Mouse (Mus musculus) gastrocnemius, postnatal 4 days (tissue): ENCODE measurements around the gene Saal1. TPM values are rescaled to one million over a fixed set of nuclear protein-coding genes. Genes with fewer than 3 reads are reported as not detected.
"Not testable (repeated sequence)": the region's sequence is repeated elsewhere in the genome, so short reads cannot be mapped to it uniquely, and the experiment has no call there.

Source experiments
- DNase-seq, 2 experiments: peaks; one replicate each; pipeline ENCODE4 v3.0.0; 2021 to 2022; ENCODE audit warnings: low spot score in 2 of 2, mixed read lengths in 2 of 2
- long read RNA-seq, 2 experiments: library from polyadenylated mRNA; stranded (forward); transcript quantifications; one replicate each; pipeline ENCODE4 v2.0.0; 2021
- total RNA-seq, 2 experiments: library from RNA; stranded (reverse); gene quantifications; 2 replicates each; pipeline ENCODE4 v1.2.3; 2021

The Saal1 gene
- total RNA-seq = 10 to 100 TPM; 10.3 to 10.9 TPM
- long read RNA-seq, experiment 1, full-length matches to known transcripts = 17 of 23 reads
- long read RNA-seq, experiment 1, partial matches to known transcripts = 2 of 23 reads
- long read RNA-seq, experiment 1, other reads (novel, unspliced or antisense) = 4 of 23 reads
- long read RNA-seq, experiment 2, full-length matches to known transcripts = 19 of 20 reads
- long read RNA-seq, experiment 2, partial matches to known transcripts = 0 of 20 reads
- long read RNA-seq, experiment 2, other reads (novel, unspliced or antisense) = 1 of 20 reads

DNA sequence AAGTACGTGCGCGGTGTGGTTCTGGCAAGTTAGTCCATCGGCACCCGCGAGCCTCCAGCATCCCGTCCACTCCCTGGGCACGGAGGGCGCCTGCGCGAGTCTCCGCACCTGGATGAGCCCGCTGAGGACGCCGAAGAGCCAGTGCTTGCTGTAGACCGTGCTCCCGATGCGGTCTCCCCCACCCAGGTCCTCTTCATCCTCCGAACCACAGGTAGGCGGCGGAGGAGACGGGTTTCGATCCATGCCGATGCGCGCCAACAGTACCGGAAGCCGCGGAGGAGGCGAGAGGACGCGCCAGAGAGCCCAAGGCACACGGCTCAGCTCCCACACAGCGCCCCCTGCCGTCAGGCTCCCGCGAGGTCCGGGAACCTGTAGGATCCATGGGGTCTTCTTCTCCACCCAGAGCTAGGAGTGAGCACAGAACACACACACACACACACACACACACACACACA, at the start of gene Saal1:
Gene Saal1, minus strand, starts transcription at position 291 of the 455 bp plus-strand sequence.
- DNase-seq = peak; percentile 77 to 88

GRCm38 (mm10) chr7:46751490-46751889, 41.0 kb upstream of the Saal1 start, which contains the start of gene Saa2:
Gene Saa2, plus strand, starts transcription at chr7:46751790.
- no peak for DNase-seq

- no peak for DNase-seq
These were observed 38.0 kb upstream of the Saal1 start for GRCm38 (mm10) chr7:46748459-46748858.

- DNase-seq = no peak
These were observed 35.9 kb upstream of the Saal1 start for GRCm38 (mm10) chr7:46746381-46746780.

- DNase-seq = no peak
These were observed 35.3 kb upstream of the Saal1 start for GRCm38 (mm10) chr7:46745816-46746215.

DNA sequence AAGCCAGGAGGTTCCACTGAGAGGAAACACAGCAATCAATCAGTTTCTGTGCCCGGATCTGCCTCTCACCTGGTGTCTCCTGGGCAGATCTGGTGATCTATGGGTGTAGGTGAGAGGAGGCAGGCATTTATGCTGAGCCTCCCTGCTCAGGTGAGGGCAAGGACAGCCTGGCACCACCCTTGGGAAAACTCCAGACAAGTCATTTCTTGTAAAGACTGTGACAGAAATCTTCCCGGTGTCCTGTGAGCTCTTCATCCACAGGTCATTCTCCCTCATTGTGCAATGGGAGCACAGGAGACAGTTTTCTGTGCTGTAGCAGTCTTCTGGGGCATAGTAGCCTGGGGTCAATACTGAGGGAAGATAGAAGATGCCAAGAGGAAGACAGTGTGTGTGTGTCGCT, 32.4 kb upstream of the Saal1 start, which contains the start of gene Saa1:
Gene Saa1, minus strand, starts transcription at position 101 of the 400 bp plus-strand sequence.
- not testable (repeated sequence) for DNase-seq

- DNase-seq = not testable (repeated sequence)
These were observed 29.6 kb upstream of the Saal1 start for GRCm38 (mm10) chr7:46740041-46740440.

DNA sequence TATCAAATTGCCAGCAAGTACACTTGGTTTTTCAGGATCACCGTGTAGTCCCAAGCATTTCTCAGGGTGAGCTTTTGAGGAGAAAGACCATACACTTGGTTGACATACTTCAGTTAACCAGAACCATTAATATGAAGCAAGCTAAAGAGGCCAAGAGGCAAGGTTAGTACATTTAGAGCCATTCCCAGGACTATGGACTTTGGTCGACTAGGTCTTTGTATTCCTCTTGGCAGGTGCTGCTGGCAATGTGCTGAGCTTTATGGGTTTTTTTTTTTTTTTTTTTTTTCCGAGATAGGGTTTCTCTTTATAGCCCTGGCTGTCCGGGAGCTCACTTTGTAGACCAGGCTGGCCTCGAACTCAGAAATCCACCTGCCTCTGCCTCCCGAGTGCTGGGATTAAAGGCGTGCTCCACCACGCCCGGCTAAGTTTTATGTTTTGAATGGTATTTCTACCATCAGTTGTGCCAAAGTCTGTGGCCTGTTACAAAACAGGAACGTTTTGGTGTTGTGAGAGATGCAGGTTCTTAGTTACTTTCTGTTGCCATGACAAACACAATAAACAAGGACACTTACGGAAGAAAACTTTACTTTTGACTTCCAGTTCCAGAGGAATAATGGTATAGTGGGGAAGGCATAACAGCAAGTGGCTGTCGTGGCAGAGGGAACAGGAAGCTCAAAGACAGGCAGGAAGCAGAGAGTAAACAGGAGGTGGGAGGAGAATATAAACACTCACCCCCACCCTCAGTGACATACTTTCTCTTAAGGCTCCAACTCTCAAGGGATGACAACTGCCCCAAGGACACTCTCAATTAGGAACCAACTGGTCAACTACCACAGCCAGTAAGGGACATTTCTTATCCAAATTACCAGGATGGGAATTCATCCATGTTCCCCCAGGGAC, 28.3 kb upstream of the Saal1 start:
- DNase-seq = no peak

DNA sequence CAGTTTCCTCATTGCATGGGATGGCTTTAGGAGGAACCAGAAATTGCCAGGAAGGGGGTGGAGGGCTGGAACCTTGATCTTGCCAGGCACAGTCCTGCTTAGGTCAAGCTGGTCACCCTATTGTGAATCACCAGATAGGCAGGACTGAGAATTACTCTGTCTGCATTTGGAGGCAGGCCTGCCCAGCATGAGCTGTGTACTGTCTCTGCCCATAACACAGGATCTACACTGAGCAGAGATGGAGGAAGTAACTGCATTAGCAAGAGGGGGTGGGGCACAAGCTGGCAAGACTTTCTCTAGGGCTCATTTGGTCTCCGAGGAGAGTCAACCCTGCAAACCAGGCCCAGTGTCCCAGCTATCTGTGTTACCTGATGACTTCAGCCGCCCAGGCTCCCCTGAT, 24.5 kb upstream of the Saal1 start:
- DNase-seq = no peak

GRCm38 (mm10) chr7:46732458-46732857, 22.0 kb upstream of the Saal1 start, which contains the start of gene Saa4:
Gene Saa4, minus strand, starts transcription at chr7:46732603.
- no peak for DNase-seq

DNA sequence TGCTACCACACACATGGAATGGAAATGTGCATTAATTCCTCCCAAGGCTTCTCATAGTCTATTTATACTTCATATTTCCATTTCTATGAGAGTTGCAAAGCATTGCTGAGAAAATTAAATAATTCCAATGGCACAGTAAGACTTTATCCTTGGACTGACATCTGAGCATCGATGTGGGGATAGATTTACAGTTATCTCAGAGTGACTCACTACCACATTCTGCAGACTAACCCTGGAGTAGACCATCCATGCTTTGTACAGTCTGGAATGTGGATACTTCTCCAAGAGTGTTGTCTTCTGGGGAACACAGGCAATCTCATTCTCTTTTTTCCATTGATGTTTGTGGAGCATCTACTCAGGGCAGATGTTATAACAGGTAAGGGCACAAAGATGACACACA, 17.1 kb upstream of the Saal1 start:
- no peak for DNase-seq

- no peak for DNase-seq
These were observed 13.9 kb upstream of the Saal1 start for GRCm38 (mm10) chr7:46724396-46724795.

DNA sequence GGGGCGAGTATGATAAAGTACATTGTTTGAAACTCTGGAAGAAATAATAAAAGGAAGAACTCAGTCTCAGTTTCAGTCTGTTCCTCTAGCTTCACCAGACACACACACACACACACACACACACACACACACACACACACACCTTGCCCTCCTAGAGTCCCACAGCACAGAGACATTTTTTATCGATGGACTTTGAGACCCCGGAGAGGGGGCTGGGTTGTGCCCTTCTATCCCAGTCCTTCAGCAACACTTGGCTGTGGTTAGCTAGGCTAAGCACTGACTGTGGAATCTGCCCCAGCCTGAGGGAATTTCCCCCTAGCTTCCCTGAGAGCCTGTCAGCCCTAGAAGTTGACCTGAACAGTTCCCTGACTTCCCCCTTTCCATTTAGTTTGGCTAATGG, 13.4 kb upstream of the Saal1 start:
- no peak for DNase-seq

GRCm38 (mm10) chr7:46723354-46723753, 12.9 kb upstream of the Saal1 start:
- no peak for DNase-seq

GRCm38 (mm10) chr7:46720460-46720859, 10.0 kb upstream of the Saal1 start:
- no peak for DNase-seq

DNA sequence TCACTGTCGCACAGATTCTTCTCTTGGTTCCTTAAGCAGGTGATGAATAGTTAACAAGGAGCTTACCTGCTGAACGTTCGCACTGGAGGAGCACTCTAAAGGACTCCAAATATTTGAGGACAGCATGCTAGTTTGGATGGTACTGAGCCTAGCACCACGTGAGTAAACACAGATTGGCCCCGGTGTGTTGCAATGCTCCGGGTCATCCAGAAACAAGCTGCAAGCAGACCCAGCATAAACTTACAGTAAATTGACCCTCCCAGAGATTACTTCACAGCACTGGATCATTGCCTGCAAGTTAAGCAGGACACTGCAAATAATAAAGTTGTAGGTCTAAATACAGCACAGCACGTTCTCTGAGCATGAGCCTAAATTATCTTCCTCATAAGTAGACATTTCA, 9.0 kb upstream of the Saal1 start:
- DNase-seq = peak in 1 of 2 experiments; percentile 19

DNA sequence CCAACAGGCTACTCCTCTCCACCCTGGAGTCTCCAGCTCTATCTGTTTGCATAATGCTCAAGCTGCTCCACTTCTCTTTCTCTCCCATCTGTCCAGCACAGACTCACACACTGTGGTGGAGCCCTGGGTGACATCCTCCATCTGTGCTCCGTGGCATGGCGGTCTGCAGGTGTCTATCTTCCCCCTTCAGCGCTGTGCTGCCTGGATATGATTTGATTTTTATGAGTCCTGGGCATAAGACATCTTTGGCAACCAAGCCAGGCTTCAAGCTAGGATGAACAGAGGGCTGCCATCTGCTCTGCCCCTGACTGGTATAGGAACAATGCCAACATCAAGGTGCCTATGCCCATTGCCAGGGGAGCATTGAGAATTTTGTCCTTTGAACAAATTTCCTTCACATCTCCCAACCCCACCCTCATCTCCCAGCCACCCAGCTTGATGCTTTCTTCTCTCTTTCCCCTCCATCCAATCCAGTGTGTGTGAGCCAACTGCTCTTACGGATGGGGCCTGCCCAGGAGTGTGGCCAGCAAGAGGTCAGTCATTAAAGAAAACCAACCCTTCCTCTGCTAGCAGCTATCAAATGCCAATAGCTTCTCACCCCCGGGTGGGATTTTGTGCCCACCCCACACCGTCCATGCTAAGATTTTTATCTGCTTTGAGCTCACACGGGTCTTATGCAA, 8.3 kb upstream of the Saal1 start:
- DNase-seq = no peak

GRCm38 (mm10) chr7:46716897-46717296, 6.4 kb upstream of the Saal1 start:
- DNase-seq = no peak

- DNase-seq = no peak
These were observed 5.1 kb upstream of the Saal1 start, which contains the start of gene Saa3 for GRCm38 (mm10) chr7:46715600-46715999. Gene Saa3, minus strand, starts transcription at chr7:46715700.

- DNase-seq = peak; percentile 46 to 51
These were observed 4.0 kb upstream of the Saal1 start for GRCm38 (mm10) chr7:46714518-46714917.

DNA sequence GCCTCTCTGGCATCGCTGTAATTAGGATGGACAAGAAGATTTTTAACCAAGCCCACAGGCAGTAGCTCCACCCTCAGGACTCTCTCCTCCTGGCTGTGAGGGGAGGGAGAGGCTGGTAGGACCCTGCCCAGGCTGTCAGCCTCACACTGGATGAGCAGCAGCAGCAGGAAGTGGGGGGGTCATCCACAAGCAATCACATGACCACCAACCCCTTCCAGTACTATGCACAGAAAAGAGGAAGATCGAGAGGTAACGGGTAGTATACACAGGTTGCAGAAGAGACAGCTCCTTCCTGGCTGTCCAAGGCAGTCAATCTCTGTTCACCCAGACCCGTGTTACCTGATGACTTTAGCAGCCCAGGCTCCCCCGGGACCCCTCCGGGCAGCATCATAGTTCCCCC, 1.8 kb upstream of the Saal1 start:
- DNase-seq = no peak
